Mouse (Mus musculus) NIH3T3 (cell line): ENCODE results near the gene Olfr857.
A peak's percentile ranks its signal among the peaks of the same experiment; 100 is the strongest.
"Not testable (repeated sequence)": the region's sequence is repeated elsewhere in the genome, so short reads cannot be mapped to it uniquely, and the experiment has no call there.

Experiments used
- DNase-seq: peaks from one replicate; pipeline ENCODE4 v3.0.0-alpha.2; 2012; ENCODE audit warnings: low read depth

The Olfr857 gene

DNA sequence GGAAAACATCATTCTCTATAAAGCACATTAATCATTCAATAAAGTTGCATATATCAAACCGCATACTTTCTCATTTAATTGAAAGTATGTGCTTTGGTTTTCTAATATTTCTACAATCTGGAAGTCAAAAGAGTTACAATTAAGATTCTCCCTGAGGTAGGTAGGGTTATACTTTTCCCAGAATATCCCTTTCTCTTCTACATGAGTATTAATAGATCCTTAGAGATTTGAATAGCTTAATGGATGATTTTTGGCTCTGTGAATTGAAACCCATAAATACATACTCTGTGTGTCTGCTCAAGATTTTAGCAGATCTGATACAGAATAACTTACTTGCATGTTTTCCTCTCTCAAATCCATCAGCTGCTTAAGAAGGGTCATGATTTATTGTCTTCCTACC is at the start of gene Olfr857:
TSS of gene Olfr857 (plus strand) at position 301 of the 400 bp plus-strand sequence.
- no peak for DNase-seq

DNA sequence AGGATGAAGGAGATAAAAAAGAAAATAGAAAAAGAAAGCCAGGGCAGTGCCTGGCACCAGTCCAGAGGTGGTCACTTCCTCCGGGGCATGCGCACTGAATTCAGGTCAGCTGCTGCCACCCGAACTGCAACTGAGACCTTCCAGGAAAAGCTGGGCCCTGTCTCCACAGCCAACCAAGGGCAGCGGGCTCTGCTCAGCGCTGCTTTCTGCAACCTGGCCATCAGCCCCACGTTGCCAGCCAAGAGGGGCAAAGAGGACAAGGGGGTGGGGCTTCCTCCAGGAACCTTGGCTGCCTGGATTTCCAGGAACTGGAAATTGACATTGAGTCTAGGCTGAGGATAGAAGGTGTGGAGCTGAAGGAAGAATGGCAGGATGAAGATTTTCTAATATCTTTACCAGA is 19.0 kb upstream of the Olfr857 start:
- DNase-seq, result no peak

DNA sequence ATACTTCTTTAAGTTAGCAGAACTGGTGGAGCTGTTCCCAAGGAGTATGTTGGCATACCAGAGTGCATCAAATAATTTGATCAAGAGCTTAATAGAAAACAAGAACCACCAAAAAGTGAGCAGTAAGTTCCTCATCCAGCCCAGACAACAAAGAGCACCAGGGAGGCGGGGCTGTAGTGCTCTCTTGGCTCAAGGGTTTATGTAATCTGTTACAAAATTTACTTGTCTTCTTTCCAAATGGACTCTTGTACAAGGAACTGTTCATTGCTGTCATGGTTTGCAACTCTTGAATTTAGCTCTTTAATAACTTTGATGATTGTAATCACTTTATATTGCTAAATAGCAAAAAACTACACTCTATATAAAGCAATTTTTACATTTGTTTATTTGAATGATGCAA is 17.8 kb upstream of the Olfr857 start:
- DNase-seq, result no peak

DNA sequence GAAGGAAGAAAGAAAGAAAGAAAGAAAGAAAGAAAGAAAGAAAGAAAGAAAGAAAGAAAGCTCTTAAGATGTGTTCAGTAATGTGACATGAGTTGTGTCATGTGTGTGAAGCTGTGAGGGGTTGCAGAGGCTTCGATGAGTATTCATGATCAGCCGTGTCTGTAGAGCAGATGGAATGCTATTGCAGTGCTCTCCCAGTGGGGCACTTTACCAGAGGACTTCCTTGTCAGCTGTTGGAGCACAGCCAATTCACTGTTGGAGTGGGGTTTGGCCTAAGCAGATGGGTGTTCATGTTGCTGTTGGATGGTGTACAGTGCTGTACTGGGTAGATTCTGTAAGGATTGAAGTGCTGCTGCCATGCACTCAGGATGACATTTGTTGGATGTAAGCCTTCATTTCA is 16.8 kb upstream of the Olfr857 start:
- DNase-seq, result peak; percentile 5

DNA sequence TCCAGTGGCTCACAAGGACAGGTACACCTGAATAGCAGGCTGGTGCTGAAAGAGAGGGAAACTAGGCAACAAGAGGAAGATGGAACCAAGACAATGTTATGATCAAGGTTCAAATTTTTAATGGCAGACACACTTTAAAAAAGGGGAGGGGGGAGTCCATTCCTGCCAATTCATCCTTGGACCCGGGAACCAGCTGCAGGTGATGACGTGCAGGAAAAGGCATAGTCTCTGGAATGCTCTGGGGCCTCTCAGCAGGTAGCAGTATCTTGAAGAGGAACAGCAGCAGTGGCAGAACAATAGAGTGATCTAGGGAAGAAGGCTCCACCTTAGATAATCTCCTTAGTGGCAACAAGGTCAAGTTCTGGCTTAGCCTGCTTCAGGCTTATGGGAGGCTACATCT is 14.9 kb upstream of the Olfr857 start:
- DNase-seq, result not testable (repeated sequence)

DNA sequence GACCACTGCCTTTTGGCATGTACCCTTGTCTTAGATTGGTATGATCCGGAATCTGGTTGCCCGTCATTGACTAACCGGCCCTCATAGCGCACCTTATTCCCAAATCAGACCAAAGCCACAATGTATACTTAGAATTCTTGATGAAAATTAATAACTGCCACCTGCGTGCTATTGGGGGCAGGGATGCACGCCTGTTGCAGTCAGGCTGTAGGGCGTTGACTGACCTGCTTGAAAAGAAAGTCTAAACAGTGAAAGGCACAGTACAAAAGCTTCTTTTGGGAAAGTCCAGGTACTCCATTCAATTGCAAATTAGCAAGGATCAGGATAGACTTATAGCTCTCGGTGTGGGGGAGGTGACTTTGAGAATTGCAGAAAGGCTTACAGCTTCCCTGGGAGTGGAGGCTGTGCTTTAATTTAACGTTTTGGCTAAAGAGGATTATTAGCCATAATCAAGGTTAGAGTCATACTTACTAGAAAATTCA is 14.3 kb upstream of the Olfr857 start:
- DNase-seq, result not testable (repeated sequence)

DNA sequence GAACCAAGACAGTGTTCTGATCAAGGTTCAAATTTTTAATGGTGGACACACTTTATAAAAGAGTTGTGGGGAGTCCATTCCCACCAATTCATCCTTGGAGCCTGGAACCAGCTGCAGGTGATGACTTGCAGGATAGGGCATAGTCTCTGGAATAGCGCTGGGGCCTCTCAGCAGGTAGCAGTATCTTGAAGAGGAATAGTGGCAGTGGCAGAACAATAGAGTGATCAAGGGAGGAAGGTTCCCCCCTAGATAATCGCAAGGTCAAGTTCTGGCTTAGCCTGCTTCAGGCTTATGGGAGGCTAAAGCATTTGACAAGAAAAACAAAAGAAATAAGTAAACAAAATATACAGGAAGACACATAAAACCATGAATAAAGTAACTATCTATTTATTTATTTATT is 4.7 kb upstream of the Olfr857 start:
- not testable (repeated sequence) for DNase-seq
